Mouse (Mus musculus) midbrain, embryonic 14.5 days (tissue): Measurements from ENCODE around the gene Bclaf1. TPM values are rescaled to one million over a fixed set of nuclear protein-coding genes. Genes with fewer than 3 reads are reported as not detected.

Experiments used
- ATAC-seq: fragments of 200-750 bp; cut with Nextera tagmentation; 2 replicates; pipeline ENCODE4 v1.8.0; 2017; ENCODE audit warnings: moderate number of reproducible peaks, moderate library complexity; ENCODE audit not compliant: low FRiP score, low TSS enrichment
- DNase-seq: peaks from one replicate; pipeline ENCODE4 v3.0.0-alpha.2; 2015
- H3K27ac ChIP-seq: fragments of 300-500 bp; sonication (generic); replicated peaks from 2 replicates; pipeline ENCODE4 v1.5.1; 2014; ENCODE audit warnings: mild to moderate bottlenecking, low read depth, low read length, moderate library complexity
- H3K27me3 ChIP-seq: fragments of 300-500 bp; sonication (generic); 2 replicates; pipeline ENCODE4 v1.6.1; 2014; ENCODE audit warnings: low read length, control low read depth, mixed read lengths; ENCODE audit not compliant: control insufficient read depth, insufficient read depth
- H3K36me3 ChIP-seq: fragments of 300-500 bp; sonication (generic); 2 replicates; pipeline ENCODE4 v1.6.1; 2014; ENCODE audit warnings: low read length, control low read depth; ENCODE audit not compliant: control insufficient read depth, insufficient read depth
- H3K4me1 ChIP-seq: fragments of 300-500 bp; sonication (generic); 2 replicates; pipeline ENCODE4 v1.6.1; 2014; ENCODE audit warnings: mild to moderate bottlenecking, antibody characterized with exemption, low read length, control low read depth; ENCODE audit not compliant: control insufficient read depth, insufficient read depth
- H3K4me2 ChIP-seq: fragments of 300-500 bp; sonication (generic); 2 replicates; pipeline ENCODE4 v1.6.1; 2014; ENCODE audit warnings: mild to moderate bottlenecking, low read length, moderate library complexity
- H3K4me3 ChIP-seq: fragments of 300-500 bp; sonication (generic); replicated peaks from 2 replicates; pipeline ENCODE4 v1.5.1; 2014; ENCODE audit warnings: low read depth, low read length
- H3K9ac ChIP-seq: fragments of 300-500 bp; sonication (generic); replicated peaks from 2 replicates; pipeline ENCODE4 v1.6.1; 2014; ENCODE audit warnings: mild to moderate bottlenecking, low read length, moderate library complexity
- H3K9me3 ChIP-seq: fragments of 300-500 bp; sonication (generic); 2 replicates; pipeline ENCODE4 v1.6.1; 2016; ENCODE audit warnings: low read length, control low read depth, mixed read lengths; ENCODE audit not compliant: control insufficient read depth
- WGBS: fragments of 180-500 bp; shearing (Covaris S2); extraction: QIAGEN DNeasy Blood & Tissue Kit; methylation state at CpG from one replicate; pipeline ENCODE4 v1.1.7; 2014; 5-methylcytosine and 5-hydroxymethylcytosine counted together
- polyA plus RNA-seq: library from polyadenylated mRNA; unstranded; fragments of >200 nt; fragmentation: Nextera tagmentation; extraction: Ambion mirVana; gene quantifications from 2 replicates; pipeline ENCODE4 v1.2.1, GENCODE M21; 2014

The Bclaf1 gene
- polyA plus RNA-seq, result 113 and 148 TPM in 2 replicates

GRCm38 (mm10) chr10:20311918-20312735 lies at the start of gene Bclaf1:
Bclaf1 (plus strand) TSS chr10:20312469.
- peak within 1 kb of the TSS; percentile 97 for H3K9ac ChIP-seq
- H3K4me3 ChIP-seq, result peak within 1 kb of the TSS; percentile 79
- ATAC-seq (peak; percentile 99), DNase-seq (peak; percentile 100)
- H3K36me3 ChIP-seq, result no peaks in the 10 kb centered on the region
- H3K9me3 ChIP-seq, result no peaks in the 10 kb centered on the region
- peaks cover 21% of the 10 kb centered on the region for H3K4me1 ChIP-seq
- WGBS, result under 1% methylated on average over 84 of the region's 84 CpGs
- H3K27me3 ChIP-seq, result no peaks in the 10 kb centered on the region
- H3K4me2 ChIP-seq, result peak within 1 kb of the TSS; percentile 84
- H3K27ac ChIP-seq, result peak within 1 kb of the TSS; percentile 99

- no peak overlapping the region for H3K9ac ChIP-seq
- no peak overlapping the region for H3K4me2 ChIP-seq
- no peak overlapping the region for H3K4me3 ChIP-seq
- no peaks in the 10 kb centered on the region for H3K9me3 ChIP-seq
- 93% methylated on average over 6 of the region's 6 CpGs for WGBS
- ATAC-seq (no peak), DNase-seq (no peak)
- H3K36me3 ChIP-seq, result no peaks in the 10 kb centered on the region
- H3K4me1 ChIP-seq, result no peaks in the 10 kb centered on the region
- H3K27me3 ChIP-seq, result no peaks in the 10 kb centered on the region
- H3K27ac ChIP-seq, result no peak overlapping the region
Measured at GRCm38 (mm10) chr10:20262896-20263295, 49.4 kb upstream of the Bclaf1 start.

GRCm38 (mm10) chr10:20264479-20264878 lies 47.8 kb upstream of the Bclaf1 start:
- ATAC-seq, result no peak
- WGBS, result 86% methylated on average over 7 of the region's 7 CpGs

GRCm38 (mm10) chr10:20267032-20267431 lies 45.2 kb upstream of the Bclaf1 start:
- no peak for DNase-seq

More at GRCm38 (mm10) chr10:20264479-20264878, 47.8 kb upstream of the Bclaf1 start:
- H3K36me3 ChIP-seq, result no peaks in the 10 kb centered on the region
- H3K27me3 ChIP-seq, result no peaks in the 10 kb centered on the region
- H3K4me1 ChIP-seq, result no peaks in the 10 kb centered on the region
- DNase-seq, result no peak
- no peaks in the 10 kb centered on the region for H3K9me3 ChIP-seq
- H3K4me3 ChIP-seq, result no peak overlapping the region
- H3K4me2 ChIP-seq, result no peak overlapping the region
- H3K9ac ChIP-seq, result no peak overlapping the region
- H3K27ac ChIP-seq, result no peak overlapping the region

GRCm38 (mm10) chr10:20268945-20269344 lies 43.3 kb upstream of the Bclaf1 start:
- Histone ChIP-seq H3K4me1 (no peaks in the 10 kb centered on the region), H3K36me3 (no peaks in the 10 kb centered on the region), H3K4me3 (no peak overlapping the region), H3K9me3 (no peaks in the 10 kb centered on the region), H3K27ac (no peak overlapping the region), H3K9ac (no peak overlapping the region), H3K4me2 (no peak overlapping the region), H3K27me3 (no peaks in the 10 kb centered on the region)
- WGBS, result 78% methylated on average over 7 of the region's 7 CpGs
- DNase-seq (no peak), ATAC-seq (no peak)

More at GRCm38 (mm10) chr10:20267032-20267431, 45.2 kb upstream of the Bclaf1 start:
- ATAC-seq, result no peak
- Histone ChIP-seq H3K9ac (no peak overlapping the region), H3K36me3 (no peaks in the 10 kb centered on the region), H3K4me3 (no peak overlapping the region), H3K27ac (no peak overlapping the region), H3K4me2 (no peak overlapping the region), H3K27me3 (no peaks in the 10 kb centered on the region), H3K4me1 (no peaks in the 10 kb centered on the region), H3K9me3 (no peaks in the 10 kb centered on the region)
- 80% methylated on average over 10 of the region's 10 CpGs for WGBS

GRCm38 (mm10) chr10:20272380-20272779 lies 39.9 kb upstream of the Bclaf1 start:
- Histone ChIP-seq H3K36me3 (no peaks in the 10 kb centered on the region), H3K9ac (no peak overlapping the region), H3K27ac (no peak overlapping the region), H3K4me1 (no peaks in the 10 kb centered on the region), H3K4me2 (no peak overlapping the region), H3K4me3 (no peak overlapping the region), H3K27me3 (no peaks in the 10 kb centered on the region), H3K9me3 (no peaks in the 10 kb centered on the region)
- no peak for ATAC-seq
- DNase-seq, result no peak
- 92% methylated on average over 5 of the region's 5 CpGs for WGBS

GRCm38 (mm10) chr10:20273278-20273677 lies 39.0 kb upstream of the Bclaf1 start:
- WGBS, result 70% methylated on average over 15 of the region's 15 CpGs
- Histone ChIP-seq H3K27ac (no peak overlapping the region; the same call in 1 of the 2 replicates), H3K27me3 (no peaks in the 10 kb centered on the region), H3K9me3 (no peaks in the 10 kb centered on the region), H3K4me2 (no peak overlapping the region), H3K4me3 (no peak overlapping the region), H3K9ac (no peak overlapping the region), H3K36me3 (no peaks in the 10 kb centered on the region), H3K4me1 (no peaks in the 10 kb centered on the region)
- DNase-seq (peak; percentile 24), ATAC-seq (no peak)

- H3K9me3 ChIP-seq, result no peaks in the 10 kb centered on the region
- 86% methylated on average over 9 of the region's 9 CpGs for WGBS
- H3K4me3 ChIP-seq, result no peak overlapping the region
- H3K27me3 ChIP-seq, result no peaks in the 10 kb centered on the region
- no peaks in the 10 kb centered on the region for H3K36me3 ChIP-seq
- no peak overlapping the region for H3K27ac ChIP-seq
- H3K4me1 ChIP-seq, result no peaks in the 10 kb centered on the region
- ATAC-seq (no peak), DNase-seq (no peak)
- no peak overlapping the region for H3K4me2 ChIP-seq
- H3K9ac ChIP-seq, result no peak overlapping the region
Measured at GRCm38 (mm10) chr10:20274022-20274421, 38.2 kb upstream of the Bclaf1 start.

- Histone ChIP-seq H3K4me1 (peaks cover 14% of the 10 kb centered on the region), H3K36me3 (no peaks in the 10 kb centered on the region), H3K4me3 (no peak overlapping the region), H3K27me3 (no peaks in the 10 kb centered on the region), H3K4me2 (no peak overlapping the region), H3K9ac (no peak overlapping the region), H3K9me3 (no peaks in the 10 kb centered on the region), H3K27ac (no peak overlapping the region)
- ATAC-seq, result no peak
- 76% methylated on average over 2 of the region's 2 CpGs for WGBS
- no peak for DNase-seq
Measured at GRCm38 (mm10) chr10:20281456-20281855, 30.8 kb upstream of the Bclaf1 start.
